Mouse (Mus musculus) embryonic facial prominence, embryonic 10.5 days (tissue): ENCODE measurements around the gene Grik4. TPM values are rescaled to one million over a fixed set of nuclear protein-coding genes. Genes with fewer than 3 reads are reported as not detected.

ENCODE experiments used
- DNase-seq: peaks from one replicate; pipeline ENCODE4 v3.0.0-alpha.2; 2017; ENCODE audit warnings: low spot score
- H3K27ac ChIP-seq: fragments of 300-500 bp; sonication (generic); replicated peaks from 2 replicates; pipeline ENCODE4 v1.5.1; 2016; ENCODE audit warnings: mild to moderate bottlenecking
- H3K27me3 ChIP-seq: fragments of 300-500 bp; sonication (generic); replicated peaks from 2 replicates; pipeline ENCODE4 v1.6.1; 2016; ENCODE audit warnings: low read depth, mild to moderate bottlenecking; ENCODE audit not compliant: poor library complexity, severe bottlenecking
- H3K36me3 ChIP-seq: fragments of 300-500 bp; sonication (generic); replicated peaks from 2 replicates; pipeline ENCODE4 v1.6.1; 2016; ENCODE audit warnings: mild to moderate bottlenecking, moderate library complexity
- H3K4me1 ChIP-seq: fragments of 300-500 bp; sonication (generic); 2 replicates; pipeline ENCODE4 v1.6.1; 2016
- H3K4me3 ChIP-seq: fragments of 300-500 bp; sonication (generic); 2 replicates; pipeline ENCODE4 v1.5.1; 2016; ENCODE audit warnings: mild to moderate bottlenecking, moderate library complexity
- H3K9me3 ChIP-seq: fragments of 300-500 bp; sonication (generic); 2 replicates; pipeline ENCODE4 v1.6.1; 2016; ENCODE audit warnings: mild to moderate bottlenecking
- WGBS: fragments of 180-500 bp; shearing (Covaris S2); methylation state at CpG from one replicate; pipeline ENCODE4 v1.1.7; 2016; 5-methylcytosine and 5-hydroxymethylcytosine counted together
- polyA plus RNA-seq: library from polyadenylated mRNA; unstranded; fragments of >200 nt; fragmentation: Nextera tagmentation; extraction: Ambion mirVana; gene quantifications from 2 replicates; pipeline ENCODE4 v1.2.1, GENCODE M21; 2016

The Grik4 gene
- polyA plus RNA-seq, 1 experiment from 2014 or later, result 0.96 TPM

DNA sequence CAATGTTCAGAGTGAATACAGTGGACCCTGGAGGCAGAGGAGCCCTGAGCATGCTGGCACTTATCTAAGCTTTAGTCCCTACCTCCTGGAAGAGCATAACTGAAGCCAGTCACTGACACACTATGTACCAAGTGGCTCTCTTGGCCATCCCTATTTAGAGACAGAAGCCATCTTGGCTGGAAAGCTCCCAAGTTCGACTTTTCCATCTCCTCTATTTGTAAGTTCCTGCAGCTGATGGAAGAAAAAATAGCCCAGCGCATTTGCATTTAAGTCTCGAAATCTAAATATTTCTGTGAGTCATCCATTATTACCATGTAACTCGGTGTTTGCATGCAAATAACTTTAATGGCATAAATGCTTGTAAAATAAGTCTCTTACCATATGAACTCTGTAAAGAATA, 378.4 kb downstream of the Grik4 start:
- H3K27ac ChIP-seq, result no peak overlapping the region
- no peak overlapping the region for H3K4me3 ChIP-seq
- H3K4me1 ChIP-seq, result peaks cover 8% of the 10 kb centered on the region; the same call in 1 of the 2 replicates
- no peaks in the 10 kb centered on the region for H3K27me3 ChIP-seq
- WGBS, result 86% methylated on average over 4 of the region's 4 CpGs
- H3K9me3 ChIP-seq, result no peaks in the 10 kb centered on the region
- DNase-seq, result no peak
- H3K36me3 ChIP-seq, result no peaks in the 10 kb centered on the region

DNA sequence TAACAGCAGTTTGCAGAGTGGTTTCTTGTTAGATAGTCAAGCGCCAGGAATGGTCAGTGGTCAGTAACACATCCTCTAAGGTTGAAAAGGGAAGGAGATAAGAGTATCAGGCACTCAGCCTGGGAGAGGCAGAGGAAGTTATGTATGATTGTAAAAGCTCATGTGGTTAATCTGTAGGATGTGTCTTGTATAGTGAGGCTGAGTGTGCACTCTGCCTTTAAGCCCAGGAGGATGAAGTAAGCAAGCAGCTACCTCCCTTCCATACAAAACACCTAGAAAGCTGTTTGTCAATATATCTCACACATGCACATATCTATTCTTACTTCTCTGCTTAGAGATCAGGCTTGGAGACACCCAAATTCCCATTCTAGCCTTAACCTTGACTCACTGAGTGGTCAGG, 389.1 kb downstream of the Grik4 start:
- H3K27ac ChIP-seq, result no peak overlapping the region
- H3K9me3 ChIP-seq, result peaks cover 3% of the 10 kb centered on the region; the same call in 1 of the 2 replicates
- no peaks in the 10 kb centered on the region for H3K36me3 ChIP-seq
- no peaks in the 10 kb centered on the region for H3K4me1 ChIP-seq
- DNase-seq, result no peak
- peaks cover 11% of the 10 kb centered on the region; the same call in 1 of the 2 replicates for H3K27me3 ChIP-seq
- H3K4me3 ChIP-seq, result no peak overlapping the region
- 89% methylated on average over 1 of the region's 1 CpGs for WGBS

DNA sequence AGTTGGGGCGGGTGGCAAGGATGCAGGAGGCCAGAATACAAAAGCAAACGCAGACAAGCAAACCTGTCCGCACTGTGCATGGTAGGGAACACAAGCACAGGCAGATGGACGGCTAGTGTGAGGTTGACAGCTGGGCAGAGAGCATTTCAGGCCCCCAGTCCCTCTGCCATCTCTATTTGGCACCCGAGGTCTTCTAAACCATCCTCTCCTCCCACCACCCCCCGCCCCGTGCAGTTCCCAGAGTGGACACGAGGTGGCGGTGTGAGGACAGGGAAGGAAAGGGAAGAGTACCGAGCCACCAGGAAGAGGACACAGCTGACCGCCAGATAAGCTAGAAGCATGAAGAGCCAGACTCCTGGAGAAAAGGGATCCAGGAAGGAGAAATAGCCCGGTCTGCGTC, 394.2 kb downstream of the Grik4 start:
- WGBS, result 19% methylated on average over 13 of the region's 13 CpGs
- Histone ChIP-seq H3K36me3 (no peaks in the 10 kb centered on the region), H3K27ac (no peak overlapping the region), H3K4me3 (no peak overlapping the region), H3K9me3 (no peaks in the 10 kb centered on the region), H3K4me1 (no peaks in the 10 kb centered on the region), H3K27me3 (peaks cover 11% of the 10 kb centered on the region)
- DNase-seq, result peak; percentile 88

DNA sequence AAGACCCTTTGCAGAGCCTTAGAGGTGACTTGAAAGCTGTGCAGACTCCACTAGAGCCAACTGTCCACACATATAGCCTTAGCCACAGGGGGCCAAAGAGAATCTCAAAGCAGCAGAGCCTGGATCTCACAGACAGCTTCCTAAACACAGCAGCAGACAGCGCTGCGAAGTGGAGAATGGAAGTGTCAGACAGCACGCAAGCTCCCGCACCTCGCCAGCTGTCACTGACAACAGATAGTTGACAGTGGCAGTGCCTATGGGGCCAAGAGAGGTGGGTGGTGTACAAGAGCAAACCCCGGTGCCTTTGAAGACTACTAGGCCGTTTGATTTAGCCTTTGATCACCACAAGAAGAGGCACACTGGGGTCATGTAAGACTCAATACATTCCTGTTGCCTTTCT, 395.3 kb downstream of the Grik4 start:
- Histone ChIP-seq H3K4me1 (no peaks in the 10 kb centered on the region), H3K27ac (no peak overlapping the region), H3K36me3 (no peaks in the 10 kb centered on the region), H3K9me3 (no peaks in the 10 kb centered on the region), H3K27me3 (peaks cover 11% of the 10 kb centered on the region), H3K4me3 (no peak overlapping the region)
- no peak for DNase-seq
- 78% methylated on average over 7 of the region's 7 CpGs for WGBS

DNA sequence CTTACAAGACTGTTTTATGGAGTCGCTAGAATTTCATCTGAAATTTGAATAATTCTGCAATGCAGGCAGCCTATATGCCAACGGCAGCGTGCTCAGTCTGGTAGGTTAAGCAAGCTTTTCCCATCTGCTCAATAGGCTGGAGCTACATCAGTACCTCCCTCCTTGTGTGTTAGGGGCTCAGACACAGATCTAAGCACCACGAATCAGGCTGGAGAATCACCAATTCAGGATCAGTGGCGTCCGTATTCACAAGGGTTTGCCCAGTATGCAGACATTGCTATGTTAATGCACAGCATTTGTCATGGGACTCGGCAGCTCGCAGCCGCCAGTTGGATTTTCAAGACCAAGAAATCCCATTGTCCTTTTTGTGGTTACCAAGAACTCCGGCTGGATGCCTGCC, 399.8 kb downstream of the Grik4 start:
- no peaks in the 10 kb centered on the region; the same call in 1 of the 2 replicates for H3K27me3 ChIP-seq
- WGBS, result 82% methylated on average over 10 of the region's 10 CpGs
- no peaks in the 10 kb centered on the region for H3K4me1 ChIP-seq
- H3K9me3 ChIP-seq, result no peaks in the 10 kb centered on the region
- no peak overlapping the region for H3K4me3 ChIP-seq
- H3K27ac ChIP-seq, result no peak overlapping the region
- DNase-seq, result no peak
- no peaks in the 10 kb centered on the region for H3K36me3 ChIP-seq

DNA sequence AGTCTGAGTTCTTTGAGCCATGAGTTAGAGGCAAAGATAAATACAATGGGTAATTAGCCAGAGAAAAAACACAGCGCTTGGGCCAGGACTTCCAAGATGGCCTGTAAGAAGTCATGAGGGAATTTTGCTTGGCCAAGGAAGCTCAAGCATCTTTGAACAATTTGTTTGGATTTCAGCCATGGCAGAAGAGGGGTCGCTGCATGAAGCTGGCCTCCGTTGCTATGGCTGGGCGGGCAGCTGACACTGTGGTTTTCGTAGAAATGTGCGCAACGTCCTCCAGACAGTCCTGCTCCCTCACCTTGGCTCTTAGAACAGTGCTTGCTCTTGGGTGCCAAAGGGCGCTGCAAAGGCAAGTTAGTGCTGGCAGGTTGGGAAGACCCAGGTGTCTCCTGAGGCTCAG, 410.8 kb downstream of the Grik4 start:
- Histone ChIP-seq H3K4me3 (no peak overlapping the region), H3K4me1 (peaks cover 30% of the 10 kb centered on the region), H3K27me3 (no peaks in the 10 kb centered on the region), H3K36me3 (no peaks in the 10 kb centered on the region), H3K27ac (no peak overlapping the region), H3K9me3 (no peaks in the 10 kb centered on the region)
- WGBS, result 82% methylated on average over 8 of the region's 8 CpGs
- DNase-seq, result no peak

DNA sequence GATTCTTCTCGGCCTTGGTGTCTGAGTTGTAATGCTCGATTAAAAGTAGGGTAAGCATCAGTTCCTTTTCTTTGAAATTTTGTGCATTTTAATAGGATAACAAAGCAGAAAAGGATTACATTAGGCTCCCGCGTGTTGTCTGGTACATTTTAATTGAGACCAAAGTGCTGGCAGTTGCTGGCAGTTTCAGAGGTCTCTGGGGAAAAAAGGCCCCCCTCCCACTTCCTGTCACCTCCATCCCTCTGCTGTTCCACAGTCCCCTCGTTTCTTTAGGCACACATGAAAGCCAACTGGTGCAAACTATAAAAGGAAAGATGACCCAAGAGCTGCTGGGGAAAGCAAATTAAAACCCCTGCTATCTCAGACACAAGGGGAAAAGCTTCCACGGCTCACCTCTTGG, 411.3 kb downstream of the Grik4 start:
- Histone ChIP-seq H3K4me3 (no peak overlapping the region), H3K36me3 (no peaks in the 10 kb centered on the region), H3K4me1 (peaks cover 30% of the 10 kb centered on the region), H3K9me3 (no peaks in the 10 kb centered on the region), H3K27ac (no peak overlapping the region), H3K27me3 (no peaks in the 10 kb centered on the region)
- DNase-seq, result peak; percentile 10
- 21% methylated on average over 6 of the region's 6 CpGs for WGBS

DNA sequence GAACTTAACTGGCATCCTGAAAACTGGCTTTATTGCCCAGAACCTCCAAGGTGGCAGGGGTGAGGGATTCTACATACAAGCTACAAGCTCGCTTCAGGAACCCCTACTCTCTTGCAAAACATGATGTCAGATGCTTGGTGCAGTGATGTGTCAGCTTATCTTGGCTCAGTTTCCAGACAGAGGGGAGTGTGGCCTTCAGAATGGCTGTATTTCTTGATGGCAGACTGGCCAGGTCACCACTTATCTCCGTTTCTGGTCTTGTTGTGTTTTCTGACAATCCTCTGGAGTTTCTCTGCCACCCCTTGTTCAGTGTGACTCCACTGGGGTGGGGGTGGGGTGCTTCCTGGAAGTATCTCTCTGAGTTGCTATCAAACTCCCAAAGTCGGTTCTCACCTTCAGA, 412.3 kb downstream of the Grik4 start:
- Histone ChIP-seq H3K27me3 (no peaks in the 10 kb centered on the region), H3K4me1 (peaks cover 30% of the 10 kb centered on the region), H3K36me3 (no peaks in the 10 kb centered on the region), H3K9me3 (no peaks in the 10 kb centered on the region), H3K4me3 (no peak overlapping the region), H3K27ac (no peak overlapping the region)
- 43% methylated on average over 3 of the region's 3 CpGs for WGBS
- no peak for DNase-seq

DNA sequence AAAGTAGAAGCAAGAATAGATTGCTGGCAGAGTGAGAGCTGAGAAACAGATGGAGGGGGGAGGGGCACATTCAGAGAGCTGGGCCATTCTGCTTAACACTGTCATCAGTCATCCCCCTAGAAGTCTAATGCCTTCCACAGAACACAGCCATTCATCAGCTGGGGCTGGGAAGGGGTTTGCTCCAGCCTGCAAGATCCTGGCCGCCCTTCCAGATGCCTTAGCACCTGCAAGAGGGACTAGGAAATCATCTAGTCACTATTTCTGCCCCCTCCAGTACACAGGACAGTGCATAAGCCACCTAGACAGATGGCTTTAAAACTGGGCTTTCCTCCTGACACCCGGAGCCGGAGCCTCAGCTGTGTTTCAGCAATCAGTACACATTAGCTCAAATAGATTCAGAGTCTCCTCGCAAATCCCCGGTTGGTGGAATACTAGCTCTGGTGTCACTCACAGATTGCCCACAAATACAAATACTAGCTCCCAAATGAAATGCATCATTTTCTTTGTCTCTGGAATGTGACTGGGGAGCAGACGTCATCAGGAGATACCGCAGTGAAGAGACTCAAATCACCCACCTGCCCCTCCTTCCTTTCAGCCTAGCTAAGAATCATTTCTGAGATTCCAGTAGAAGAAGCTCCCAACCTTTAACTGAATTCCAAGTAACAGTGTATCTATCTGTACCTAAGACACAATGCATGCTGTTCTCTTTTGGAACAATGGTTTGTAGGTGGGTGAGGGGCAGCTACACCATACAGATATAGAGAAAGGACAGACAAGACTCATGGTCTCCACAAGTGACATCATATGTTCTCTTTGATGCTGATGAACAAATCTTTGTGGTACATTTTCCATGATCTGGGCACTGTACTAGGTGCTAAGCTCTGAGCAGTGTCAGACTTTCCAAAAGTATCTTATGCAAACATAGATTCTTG, 413.8 kb downstream of the Grik4 start:
- no peaks in the 10 kb centered on the region for H3K9me3 ChIP-seq
- H3K36me3 ChIP-seq, result no peaks in the 10 kb centered on the region
- 76% methylated on average over 7 of the region's 7 CpGs for WGBS
- no peaks in the 10 kb centered on the region for H3K27me3 ChIP-seq
- H3K4me3 ChIP-seq, result no peak overlapping the region
- H3K27ac ChIP-seq, result no peak overlapping the region
- peaks cover 30% of the 10 kb centered on the region for H3K4me1 ChIP-seq
- DNase-seq, result no peak

DNA sequence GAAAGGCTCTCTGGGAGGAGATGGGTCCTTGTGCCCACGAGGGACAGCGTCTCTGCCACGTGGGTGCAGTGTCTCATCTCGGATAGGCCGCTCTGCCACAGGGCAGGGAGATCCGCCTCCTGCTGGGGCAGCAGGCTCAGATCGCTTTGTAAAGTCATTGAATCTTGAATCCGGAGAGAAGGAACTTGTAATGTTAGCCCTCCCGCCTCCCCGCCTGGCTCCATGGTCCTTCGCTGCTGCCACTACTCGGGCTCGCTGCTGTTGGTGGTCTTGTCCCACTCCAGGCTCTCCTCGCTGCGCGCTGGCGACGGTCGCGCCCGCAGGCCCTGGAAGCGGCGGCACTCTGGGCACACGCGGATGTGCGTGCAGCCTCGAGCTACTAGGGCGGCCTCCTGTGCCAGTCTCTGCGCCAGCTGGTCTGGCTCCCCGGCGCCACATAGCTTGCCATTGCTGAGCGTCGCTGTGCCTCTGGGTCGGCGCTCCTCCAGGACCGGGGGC, 423.7 kb downstream of the Grik4 start:
- Histone ChIP-seq H3K27me3 (peaks cover 48% of the 10 kb centered on the region), H3K4me3 (peak overlapping the region; percentile 60), H3K9me3 (no peaks in the 10 kb centered on the region), H3K27ac (peak overlapping the region; percentile 70; the same call in 1 of the 2 replicates), H3K36me3 (no peaks in the 10 kb centered on the region), H3K4me1 (peaks cover 10% of the 10 kb centered on the region)
- WGBS, result 2% methylated on average over 36 of the region's 36 CpGs
- peak; percentile 65 for DNase-seq

DNA sequence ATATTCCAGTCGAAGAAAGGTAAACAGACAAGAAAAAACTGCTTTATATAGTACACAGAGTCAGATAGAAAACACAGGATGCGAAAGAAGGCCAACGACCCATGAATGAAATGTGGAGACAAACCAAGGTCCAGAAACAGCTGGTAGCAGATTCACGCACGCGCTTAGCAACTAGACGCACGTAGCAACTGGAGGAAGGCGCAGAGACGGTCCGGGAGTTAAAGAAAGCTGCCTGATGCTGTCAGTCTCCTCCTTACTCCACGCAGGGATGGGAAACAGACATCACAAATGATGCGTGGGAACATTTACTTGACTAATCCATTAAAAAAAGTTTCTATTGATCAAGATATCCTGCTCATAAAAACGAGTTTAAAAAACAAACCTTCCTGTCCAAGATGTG, 426.1 kb downstream of the Grik4 start:
- Histone ChIP-seq H3K36me3 (no peaks in the 10 kb centered on the region), H3K27me3 (peaks cover 47% of the 10 kb centered on the region), H3K4me1 (peaks cover 10% of the 10 kb centered on the region), H3K27ac (no peak overlapping the region), H3K9me3 (no peaks in the 10 kb centered on the region), H3K4me3 (no peak overlapping the region)
- WGBS, result 79% methylated on average over 14 of the region's 14 CpGs
- no peak for DNase-seq

DNA sequence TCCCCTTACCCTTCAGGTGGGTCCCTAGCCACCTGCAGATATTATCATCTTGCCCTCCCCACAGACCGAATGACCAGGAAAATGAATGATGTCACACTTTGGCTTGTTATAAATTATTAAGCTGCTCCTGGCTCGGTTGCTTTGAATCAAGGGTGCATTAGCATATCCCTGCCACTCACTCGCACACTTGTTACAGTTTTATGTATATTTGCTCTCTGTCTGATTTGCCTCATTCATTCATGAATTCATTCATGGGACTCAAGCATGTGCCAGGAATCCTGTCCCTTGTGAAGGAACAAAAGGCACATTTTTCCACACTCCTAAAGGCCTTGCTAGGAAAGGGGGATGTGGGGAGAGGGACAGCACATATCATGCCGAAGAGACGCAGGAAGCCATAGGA, 431.1 kb downstream of the Grik4 start:
- WGBS, result 85% methylated on average over 5 of the region's 5 CpGs

DNA sequence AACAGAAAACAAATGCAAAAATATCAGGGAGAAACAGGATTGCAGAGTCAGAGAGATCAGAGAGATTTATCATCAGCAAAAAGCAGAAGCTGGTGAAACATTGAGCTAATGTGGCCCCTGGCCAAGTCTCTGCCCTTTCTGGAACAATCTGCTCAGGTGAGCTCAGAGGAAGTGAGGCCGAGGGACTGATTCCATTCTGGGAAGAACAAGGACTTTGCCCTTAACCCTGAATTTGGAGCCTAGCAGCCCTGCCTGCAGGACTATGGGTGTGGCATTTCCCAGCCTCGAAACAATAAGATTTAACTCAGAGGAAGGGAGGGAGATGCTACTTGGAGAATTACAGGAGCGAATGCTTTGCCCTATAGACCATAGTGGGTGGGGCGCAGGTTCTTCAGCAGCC, 432.0 kb downstream of the Grik4 start:
- Histone ChIP-seq H3K4me3 (no peak overlapping the region), H3K36me3 (no peaks in the 10 kb centered on the region), H3K9me3 (no peaks in the 10 kb centered on the region), H3K27me3 (0 out of 2 replicates have a peak, but pooled peaks cover 3% of the 10 kb centered on the region), H3K4me1 (no peaks in the 10 kb centered on the region), H3K27ac (no peak overlapping the region)
- WGBS, result 69% methylated on average over 4 of the region's 4 CpGs
- no peak for DNase-seq

More for the DNA sequence above, 431.1 kb downstream of the Grik4 start:
- Histone ChIP-seq H3K36me3 (no peaks in the 10 kb centered on the region), H3K27ac (no peak overlapping the region), H3K27me3 (0 out of 2 replicates have a peak, but pooled peaks cover 3% of the 10 kb centered on the region), H3K4me3 (no peak overlapping the region), H3K4me1 (no peaks in the 10 kb centered on the region), H3K9me3 (no peaks in the 10 kb centered on the region)
- no peak for DNase-seq
